Mouse (Mus musculus) intestine, embryonic 14.5 days (tissue): ENCODE measurements around the gene Hpse. TPM values are rescaled to one million over a fixed set of nuclear protein-coding genes. Genes with fewer than 3 reads are reported as not detected.

ENCODE experiments used
- ATAC-seq: fragments of 200-750 bp; cut with Nextera tagmentation; replicated peaks from 2 replicates; pipeline ENCODE4 v1.8.0; 2017; ENCODE audit warnings: low read depth, moderate number of reproducible peaks, moderate TSS enrichment, moderate library complexity; ENCODE audit not compliant: low FRiP score, low TSS enrichment
- DNase-seq: peaks from one replicate; pipeline ENCODE4 v3.0.0-alpha.2; 2018; ENCODE audit warnings: low spot score
- H3K27ac ChIP-seq: fragments of 300-500 bp; sonication (generic); 2 replicates; pipeline ENCODE4 v1.5.1; 2014; ENCODE audit warnings: low read depth, mild to moderate bottlenecking, control low read depth
- H3K27me3 ChIP-seq: fragments of 300-500 bp; sonication (generic); replicated peaks from 2 replicates; pipeline ENCODE4 v1.6.1; 2014; ENCODE audit warnings: low read length, control low read depth; ENCODE audit not compliant: control insufficient read depth, insufficient read depth
- H3K36me3 ChIP-seq: fragments of 300-500 bp; sonication (generic); 2 replicates; pipeline ENCODE4 v1.6.1; 2014; ENCODE audit warnings: low read length, control low read depth; ENCODE audit not compliant: control insufficient read depth, insufficient read depth
- H3K4me1 ChIP-seq: fragments of 300-500 bp; sonication (generic); replicated peaks from 2 replicates; pipeline ENCODE4 v1.6.1; 2014; ENCODE audit warnings: low read length, control low read depth, mixed read lengths; ENCODE audit not compliant: control insufficient read depth, insufficient read depth
- H3K4me2 ChIP-seq: fragments of 300-500 bp; sonication (generic); 2 replicates; pipeline ENCODE4 v1.6.1; 2014; ENCODE audit warnings: low read length
- H3K4me3 ChIP-seq: fragments of 300-500 bp; sonication (generic); 2 replicates; pipeline ENCODE4 v1.5.1; 2014; ENCODE audit warnings: low read depth, low read length, control low read depth, mixed read lengths
- H3K9ac ChIP-seq: fragments of 300-500 bp; sonication (generic); 2 replicates; pipeline ENCODE4 v1.6.1; 2014; ENCODE audit warnings: mild to moderate bottlenecking, low read length
- H3K9me3 ChIP-seq: fragments of 300-500 bp; sonication (generic); 2 replicates; pipeline ENCODE4 v1.6.1; 2016; ENCODE audit warnings: low read length, control low read depth; ENCODE audit not compliant: control insufficient read depth
- WGBS: fragments of 180-500 bp; shearing (Covaris S2); extraction: QIAGEN DNeasy Blood & Tissue Kit; methylation state at CpG from one replicate; pipeline ENCODE4 v1.1.7; 2014; 5-methylcytosine and 5-hydroxymethylcytosine counted together
- polyA plus RNA-seq: library from polyadenylated mRNA; unstranded; fragments of >200 nt; fragmentation: Nextera tagmentation; extraction: Ambion mirVana; gene quantifications from 2 replicates; pipeline ENCODE4 v1.2.1, GENCODE M21; 2014

The Hpse gene
- polyA plus RNA-seq, 1 experiment from 2014 or later: 3.7 TPM

GRCm38 (mm10) chr5:100658460-100658859 lies 61.1 kb downstream of the Hpse start:
- WGBS: 73% methylated on average over 6 of the region's 6 CpGs

GRCm38 (mm10) chr5:100656352-100656751 lies 63.2 kb downstream of the Hpse start:
- H3K9ac ChIP-seq: no peak overlapping the region
- ATAC-seq (no peak), DNase-seq (no peak)
- peaks cover 73% of the 10 kb centered on the region for H3K36me3 ChIP-seq
- H3K27me3 ChIP-seq: no peaks in the 10 kb centered on the region
- H3K4me3 ChIP-seq: no peak overlapping the region
- no peaks in the 10 kb centered on the region for H3K4me1 ChIP-seq
- H3K9me3 ChIP-seq: no peaks in the 10 kb centered on the region
- WGBS: 87% methylated on average over 6 of the region's 6 CpGs
- H3K27ac ChIP-seq: no peak overlapping the region
- no peak overlapping the region for H3K4me2 ChIP-seq

More at GRCm38 (mm10) chr5:100658460-100658859, 61.1 kb downstream of the Hpse start:
- no peak overlapping the region for H3K4me3 ChIP-seq
- peaks cover 94% of the 10 kb centered on the region for H3K36me3 ChIP-seq
- H3K4me1 ChIP-seq: no peaks in the 10 kb centered on the region
- no peaks in the 10 kb centered on the region for H3K9me3 ChIP-seq
- no peak overlapping the region for H3K4me2 ChIP-seq
- ATAC-seq: no peak
- H3K27me3 ChIP-seq: no peaks in the 10 kb centered on the region
- H3K27ac ChIP-seq: no peak overlapping the region
- no peak overlapping the region for H3K9ac ChIP-seq
- DNase-seq: no peak

DNA sequence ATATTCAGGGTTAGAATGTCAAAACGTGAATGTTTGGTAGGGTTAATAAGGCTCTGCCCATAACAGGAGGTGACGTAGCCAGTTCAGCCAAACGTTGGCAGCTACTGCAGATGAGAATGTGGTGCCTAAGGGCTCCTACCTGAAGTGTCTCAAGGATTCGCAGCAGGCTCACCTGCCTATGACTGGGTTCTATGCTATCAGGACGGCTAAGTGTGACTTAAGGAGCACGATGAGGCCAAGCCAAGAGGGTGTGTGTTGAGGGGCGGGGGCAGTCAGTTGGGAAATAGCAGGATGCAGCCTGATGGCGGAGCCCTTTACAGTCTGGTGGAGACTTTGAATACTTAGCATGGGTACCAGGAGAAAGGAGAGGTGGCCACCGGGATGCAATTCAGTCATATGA lies 67.2 kb downstream of the Hpse start:
- 85% methylated on average over 9 of the region's 9 CpGs for WGBS
- no peak overlapping the region for H3K9ac ChIP-seq
- DNase-seq (no peak), ATAC-seq (no peak)
- H3K36me3 ChIP-seq: peaks cover 33% of the 10 kb centered on the region
- H3K4me3 ChIP-seq: no peak overlapping the region
- H3K4me2 ChIP-seq: no peak overlapping the region
- no peaks in the 10 kb centered on the region for H3K9me3 ChIP-seq
- H3K27me3 ChIP-seq: no peaks in the 10 kb centered on the region
- no peak overlapping the region for H3K27ac ChIP-seq
- H3K4me1 ChIP-seq: 0 out of 2 replicates have a peak, but pooled peaks cover 4% of the 10 kb centered on the region

DNA sequence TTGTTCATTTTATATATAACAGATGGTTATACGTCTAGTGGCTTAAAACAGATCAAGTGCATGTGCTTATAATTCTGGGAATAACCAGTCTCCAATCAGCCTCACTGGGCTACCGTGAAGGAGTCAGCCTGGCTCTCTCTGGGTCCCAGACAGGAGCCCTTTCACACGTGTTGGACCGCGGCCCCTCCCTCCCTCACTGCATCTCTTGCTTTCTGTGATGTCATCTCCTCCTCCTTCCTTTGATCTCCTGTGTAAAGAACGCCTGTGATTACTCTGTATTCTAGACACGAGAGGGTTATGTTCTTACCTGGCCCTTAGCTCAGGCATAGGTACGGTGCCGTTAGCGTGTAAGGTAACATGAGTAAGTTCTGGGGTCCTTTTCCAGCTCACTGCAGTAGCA lies 68.0 kb downstream of the Hpse start:
- Histone ChIP-seq H3K27me3 (no peaks in the 10 kb centered on the region), H3K4me2 (no peak overlapping the region), H3K4me1 (0 out of 2 replicates have a peak, but pooled peaks cover 5% of the 10 kb centered on the region), H3K36me3 (peaks cover 24% of the 10 kb centered on the region), H3K27ac (no peak overlapping the region), H3K9me3 (no peaks in the 10 kb centered on the region), H3K4me3 (no peak overlapping the region), H3K9ac (no peak overlapping the region)
- no peak for DNase-seq
- ATAC-seq: no peak
- 78% methylated on average over 10 of the region's 10 CpGs for WGBS

GRCm38 (mm10) chr5:100650969-100651368 lies 68.5 kb downstream of the Hpse start:
- Histone ChIP-seq H3K27ac (no peak overlapping the region), H3K27me3 (no peaks in the 10 kb centered on the region), H3K4me2 (no peak overlapping the region), H3K36me3 (peaks cover 19% of the 10 kb centered on the region), H3K9ac (no peak overlapping the region), H3K9me3 (no peaks in the 10 kb centered on the region), H3K4me3 (no peak overlapping the region), H3K4me1 (0 out of 2 replicates have a peak, but pooled peaks cover 5% of the 10 kb centered on the region)
- DNase-seq (no peak), ATAC-seq (no peak)
- 84% methylated on average over 7 of the region's 7 CpGs for WGBS

DNA sequence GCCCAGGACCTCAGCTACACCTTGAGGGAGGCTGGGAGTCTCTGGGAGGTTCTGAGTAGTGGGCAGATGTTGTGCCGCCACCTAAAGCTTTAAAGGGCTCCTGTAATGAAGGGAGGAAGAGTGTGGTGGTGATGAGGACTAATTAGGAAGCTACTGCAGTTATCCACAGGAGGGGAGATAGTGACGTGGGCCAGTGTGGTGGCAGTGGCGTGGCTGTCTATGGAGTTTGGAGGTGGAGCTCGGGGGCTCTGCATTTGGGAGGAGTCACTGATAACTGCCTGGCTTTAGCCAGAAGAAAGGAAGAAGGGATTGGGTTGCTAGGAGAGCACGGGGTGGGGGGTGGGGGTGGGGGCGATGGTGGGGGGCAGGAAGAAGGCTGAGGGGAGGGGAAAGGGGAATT lies 71.0 kb downstream of the Hpse start:
- Histone ChIP-seq H3K9me3 (no peaks in the 10 kb centered on the region), H3K9ac (no peak overlapping the region), H3K4me2 (no peak overlapping the region), H3K36me3 (no peaks in the 10 kb centered on the region), H3K4me3 (no peak overlapping the region), H3K27ac (no peak overlapping the region), H3K4me1 (peaks cover 10% of the 10 kb centered on the region; the same call in 1 of the 2 replicates), H3K27me3 (no peaks in the 10 kb centered on the region)
- no peak for ATAC-seq
- 44% methylated on average over 6 of the region's 6 CpGs for whole genome bisulfite sequencing
- DNase-seq: no peak

DNA sequence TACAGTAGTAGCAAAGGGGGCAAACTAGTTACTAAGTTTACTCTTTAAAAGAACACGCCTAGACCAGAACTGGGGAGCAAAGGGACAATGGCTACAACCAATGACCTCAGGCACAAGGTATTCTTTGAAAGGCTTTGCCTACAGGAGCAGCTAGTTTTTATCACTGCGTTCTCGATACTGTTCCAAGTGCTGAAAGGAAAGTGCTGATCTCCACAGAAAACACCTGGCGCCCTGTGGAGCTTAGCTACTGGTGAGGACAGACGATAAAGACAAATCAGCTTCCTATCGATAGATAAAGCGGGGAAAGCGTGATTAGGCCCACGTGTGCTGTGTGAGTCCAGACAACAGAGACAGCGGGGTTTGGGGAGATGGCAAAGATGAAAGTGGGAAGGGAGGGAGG lies 71.5 kb downstream of the Hpse start:
- DNase-seq: no peak
- no peaks in the 10 kb centered on the region for H3K27me3 ChIP-seq
- H3K4me1 ChIP-seq: peaks cover 15% of the 10 kb centered on the region; the same call in 1 of the 2 replicates
- 50% methylated on average over 10 of the region's 10 CpGs for WGBS
- H3K9me3 ChIP-seq: no peaks in the 10 kb centered on the region
- H3K36me3 ChIP-seq: no peaks in the 10 kb centered on the region
- no peak overlapping the region for H3K4me2 ChIP-seq
- no peak overlapping the region for H3K4me3 ChIP-seq
- no peak overlapping the region for H3K27ac ChIP-seq
- H3K9ac ChIP-seq: no peak overlapping the region
- ATAC-seq: no peak

DNA sequence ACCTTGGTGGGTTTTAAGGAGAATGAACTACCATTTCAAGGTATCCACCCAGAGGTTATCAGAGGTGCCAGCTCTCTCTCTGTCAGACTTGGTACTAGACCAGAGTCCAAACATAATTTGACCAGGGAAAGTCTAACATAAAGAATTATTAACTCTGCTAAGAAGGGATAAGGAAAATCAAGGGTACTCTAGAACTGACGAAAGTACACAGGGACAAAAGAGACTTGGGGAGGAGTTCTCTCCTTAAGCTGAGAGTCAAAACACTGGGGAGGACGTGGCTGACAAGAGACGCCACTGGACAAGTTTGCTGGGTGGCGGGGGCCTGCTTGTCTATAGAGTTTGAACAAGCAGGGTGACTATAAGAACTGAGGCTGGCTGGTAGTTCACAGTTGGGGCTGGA lies 73.0 kb downstream of the Hpse start:
- no peaks in the 10 kb centered on the region for H3K27me3 ChIP-seq
- H3K4me2 ChIP-seq: no peak overlapping the region
- DNase-seq (no peak), ATAC-seq (no peak)
- no peak overlapping the region for H3K9ac ChIP-seq
- no peak overlapping the region for H3K4me3 ChIP-seq
- no peak overlapping the region for H3K27ac ChIP-seq
- peaks cover 15% of the 10 kb centered on the region; the same call in 1 of the 2 replicates for H3K4me1 ChIP-seq
- WGBS: 78% methylated on average over 4 of the region's 4 CpGs
- no peaks in the 10 kb centered on the region for H3K36me3 ChIP-seq
- no peaks in the 10 kb centered on the region for H3K9me3 ChIP-seq

DNA sequence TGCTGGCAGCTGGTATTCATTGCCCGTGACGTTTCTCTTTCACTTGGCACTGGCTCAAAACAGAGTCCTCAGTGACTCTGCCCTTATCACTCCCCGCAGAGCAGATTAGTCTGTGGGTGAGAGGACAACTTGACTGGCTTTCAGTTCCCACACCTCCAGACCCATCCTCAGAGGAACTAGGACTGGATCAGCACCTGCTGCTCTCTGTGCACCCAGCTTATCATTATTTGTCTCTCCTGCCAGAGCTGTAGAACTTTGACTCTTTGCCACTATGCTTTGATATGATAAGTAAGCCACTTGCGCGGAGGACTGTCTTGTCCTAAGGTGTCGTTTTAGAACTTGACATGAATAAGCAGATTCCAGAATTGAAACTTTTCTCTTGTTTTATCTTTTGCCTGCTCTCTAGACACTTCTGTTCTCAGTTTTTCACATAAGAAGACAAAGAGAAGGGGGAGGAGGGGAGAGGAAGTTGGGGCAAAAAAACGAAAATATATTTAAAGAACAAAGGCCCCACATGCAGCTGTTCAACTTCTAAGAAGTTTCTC lies 75.5 kb downstream of the Hpse start:
- Histone ChIP-seq H3K4me1 (peaks cover 15% of the 10 kb centered on the region; the same call in 1 of the 2 replicates), H3K9me3 (no peaks in the 10 kb centered on the region), H3K4me3 (no peak overlapping the region), H3K9ac (no peak overlapping the region), H3K27ac (peak overlapping the region; percentile 22; the same call in 1 of the 2 replicates), H3K27me3 (no peaks in the 10 kb centered on the region), H3K4me2 (no peak overlapping the region), H3K36me3 (no peaks in the 10 kb centered on the region)
- no peak for ATAC-seq
- WGBS: 60% methylated on average over 7 of the region's 7 CpGs
- DNase-seq: no peak
